18 mouse cellular contexts compared by ENCODE assay signal in genomic region chr6:119239341-119240005, GRCm38 (mm10). TPM values are rescaled to one million over a fixed set of nuclear protein-coding genes. Genes with fewer than 3 reads are reported as not detected.
DNase-seq lines count a peak whose midpoint lies in the region; TF ChIP-seq lines count a peak whose summit lies in the region.
"Had no signal": no experiment of that assay in that cellular context is flagged by ENCODE, and none has a peak within 500 bp of the region (broad histone marks: within the 10 kb centered on the region; RNA-seq: fewer than 3 reads in every experiment).

No protein-coding gene starts in this region.

- peaks cover 55% of the 10 kb centered on the region for H3K4me1 ChIP-seq in cerebellum, adult 2 months (ENCODE audit: control insufficient read depth, insufficient read depth, low read length)

- peak; percentile 21 to 29 for DNase-seq in cerebellum, adult 2 months
- no peak for DNase-seq in cerebellum, adult 11-12 months
- peak; percentile 63 for DNase-seq in heart, adult 11 months
- DNase-seq in heart, adult 8-10 months (ENCODE audit: low spot score): no peak
- peak; percentile 49 for DNase-seq in left cerebral cortex, postnatal 4 days
- DNase-seq in left cerebral cortex, postnatal 25 days (ENCODE audit: low spot score in 2 of 2): no peak
- DNase-seq in brain, adult 2 months (ENCODE audit: low read depth, low spot score): peak; percentile 60
- DNase-seq: adrenal gland, postnatal 10 days; forebrain, postnatal 0 days; gastrocnemius, postnatal 14 days; heart, postnatal 10 days; kidney, adult 11 months had no signal

- no peaks in the 10 kb centered on the region for H3K27me3 ChIP-seq in cerebellum, adult 2 months (ENCODE audit: control insufficient read depth, insufficient read depth, low read length)
- H3K27me3 ChIP-seq: forebrain, embryonic 13.5 days; hindbrain, embryonic 13.5 days had no signal

- intact Hi-C loops in left cerebral cortex, postnatal 4 days (cut with DNase I): no loop called here
- intact Hi-C loops in left cerebral cortex, postnatal 25 days (cut with DNase I): no loop called here

- WGBS in cerebellum, adult 2 months: 33% methylated on average over 5 of the region's 5 CpGs

- H3K27ac ChIP-seq in cerebellum, adult 2 months (ENCODE audit: insufficient read depth, low read length): no peak overlapping the region
- H3K27ac ChIP-seq: embryonic facial prominence, embryonic 10.5 days; forebrain, embryonic 13.5 days; hindbrain, embryonic 13.5 days had no signal

- no peak for TF ChIP-seq CTCF in cerebellum, adult 2 months (IDR thresholded peaks at IDR 0.05; ENCODE audit: borderline replicate concordance, insufficient read depth, low read depth, low read length)

- TF ChIP-seq POLR2A in cerebellum, adult 2 months (IDR thresholded peaks at IDR 0.05; ENCODE audit: borderline replicate concordance, insufficient read depth, low read length): no peak

- H3K4me3 ChIP-seq in cerebellum, adult 2 months (replicated peaks; ENCODE audit: insufficient read depth, low read depth, low read length): no peak overlapping the region
- H3K4me3 ChIP-seq: embryonic facial prominence, embryonic 10.5 days; forebrain, embryonic 13.5 days; hindbrain, embryonic 13.5 days had no signal

RNA-seq across cellular contexts. Expression of gene Cacna2d4, which starts 3.1 kb away (rescaled TPM):
- polyA plus RNA-seq in cerebellum, adult 2 months (2012; rRNA removed): 3.2 and 3.6 TPM in 2 replicates
- total RNA-seq in heart, adult 8-10 months (2022): not detected
- total RNA-seq in left cerebral cortex, postnatal 4 days (2021): under 1 TPM; 0.34 to 0.36 TPM
- 1 to 10 TPM; 2.6 to 4.6 TPM for total RNA-seq in left cerebral cortex, postnatal 25 days (2021)
- total RNA-seq: heart, postnatal 10 days had no signal
- polyA plus RNA-seq: C2C12; embryonic facial prominence, embryonic 10.5 days; heart, embryonic 14.5 days had no signal

RNA-seq across cellular contexts. Expression of gene Cacna1c, which starts 43.3 kb away (rescaled TPM):
- polyA plus RNA-seq in cerebellum, adult 2 months (2012; rRNA removed): 16.7 and 17.8 TPM in 2 replicates
- total RNA-seq in heart, adult 8-10 months (2022): 100 to 1,000 TPM; 227 to 263 (median 245) TPM
- total RNA-seq in left cerebral cortex, postnatal 4 days (2021): 10 to 100 TPM; 80.0 to 84.8 TPM
- 10 to 100 TPM; 60.6 to 70.9 TPM for total RNA-seq in left cerebral cortex, postnatal 25 days (2021)
- total RNA-seq: hematopoietic stem cell, adult 5-6 weeks had no signal
- polyA plus RNA-seq: C2C12 had no signal

Comparison
In these comparisons a context has a peak if more than half of its experiments do, and no peak if none do; other contexts are left out.
1. DNase-seq: peak in cerebellum, adult 2 months (2 of 2), heart, adult 11 months (single experiment), left cerebral cortex, postnatal 4 days (single experiment) and brain, adult 2 months (single experiment); none in cerebellum, adult 11-12 months (single experiment), heart, adult 8-10 months (single experiment) and left cerebral cortex, postnatal 25 days (0 of 2).